Mouse (Mus musculus): ENCODE data around the gene Gcdh.
A peak's percentile ranks its signal among the peaks of the same experiment; 100 is the strongest.
"Not testable (repeated sequence)": the region's sequence is repeated elsewhere in the genome, so short reads cannot be mapped to it uniquely, and the experiment has no call there.

Gene Gcdh

DNA sequence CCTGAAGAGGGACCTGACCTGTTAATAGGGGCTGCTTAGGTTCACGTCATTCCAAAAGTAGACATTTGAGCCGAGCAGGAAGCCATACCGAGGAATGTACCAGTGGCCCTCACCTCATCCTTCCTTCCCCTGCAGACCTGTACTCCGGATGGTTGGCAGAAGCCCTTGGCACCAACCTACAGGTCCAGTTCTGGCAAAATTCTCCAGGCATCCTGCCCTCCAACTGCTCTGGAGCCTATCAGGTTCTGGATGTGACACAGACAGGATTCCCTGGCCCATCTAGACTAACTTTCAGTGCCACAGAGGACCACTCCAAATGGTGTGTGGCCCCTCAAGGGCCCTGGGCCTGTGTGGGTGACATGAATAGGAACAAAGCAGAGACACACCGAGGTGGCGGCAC, 16.8 kb upstream of the Gcdh start:
- no peak for ATAC-seq (ENCODE audit: low TSS enrichment)

DNA sequence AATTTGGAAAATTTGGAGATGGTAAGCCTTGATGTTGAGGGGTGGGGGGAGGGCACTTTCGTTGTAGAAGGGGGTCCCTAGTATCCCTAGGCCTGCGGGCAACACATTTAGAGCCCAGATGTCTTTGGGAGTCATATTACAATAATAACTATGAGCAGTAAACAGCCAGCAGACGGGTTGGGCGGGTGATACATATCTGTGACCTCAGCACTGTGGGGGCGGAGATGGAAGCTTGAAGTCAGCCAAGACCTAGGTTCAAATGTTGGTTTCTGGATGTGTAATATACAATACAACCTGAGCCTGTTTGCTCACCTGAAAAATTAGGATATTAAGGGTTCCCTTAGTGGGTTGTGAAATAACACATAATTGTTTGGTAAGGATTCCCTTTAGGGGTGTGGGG, 16.2 kb upstream of the Gcdh start:
- ATAC-seq (ENCODE audit: low TSS enrichment) = no peak

DNA sequence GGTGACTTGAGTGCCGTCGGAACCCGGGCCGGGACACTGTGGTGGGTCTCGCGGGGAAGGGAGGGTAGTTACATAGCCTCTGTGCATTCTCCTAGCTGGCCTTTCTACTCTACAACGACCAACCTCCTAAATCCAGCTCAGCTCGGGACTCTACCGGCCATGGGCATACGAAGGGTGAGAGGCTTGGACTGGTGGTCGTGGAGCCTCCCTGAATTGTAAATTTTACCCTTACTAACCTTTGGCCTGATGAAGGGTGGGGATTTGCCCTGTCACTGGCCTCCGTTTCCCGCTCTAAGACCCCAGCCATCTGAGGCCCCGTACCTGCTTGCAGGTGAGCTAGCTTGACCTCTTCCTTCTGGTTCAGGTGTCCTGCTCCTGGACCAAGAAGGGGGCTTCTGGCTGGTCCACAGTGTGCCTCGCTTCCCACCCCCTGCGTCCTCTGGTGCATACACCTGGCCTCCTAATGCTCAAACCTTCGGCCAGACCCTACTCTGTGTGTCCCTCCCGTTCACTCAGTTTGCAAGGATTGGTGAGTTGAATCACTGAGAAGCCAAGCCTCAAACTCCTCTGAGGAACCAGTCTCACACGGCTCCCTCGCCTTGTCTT, 15.5 kb upstream of the Gcdh start:
- ATAC-seq (ENCODE audit: low TSS enrichment) = 0 out of 2 replicates have a peak, but pooled peaks have one; percentile 1

DNA sequence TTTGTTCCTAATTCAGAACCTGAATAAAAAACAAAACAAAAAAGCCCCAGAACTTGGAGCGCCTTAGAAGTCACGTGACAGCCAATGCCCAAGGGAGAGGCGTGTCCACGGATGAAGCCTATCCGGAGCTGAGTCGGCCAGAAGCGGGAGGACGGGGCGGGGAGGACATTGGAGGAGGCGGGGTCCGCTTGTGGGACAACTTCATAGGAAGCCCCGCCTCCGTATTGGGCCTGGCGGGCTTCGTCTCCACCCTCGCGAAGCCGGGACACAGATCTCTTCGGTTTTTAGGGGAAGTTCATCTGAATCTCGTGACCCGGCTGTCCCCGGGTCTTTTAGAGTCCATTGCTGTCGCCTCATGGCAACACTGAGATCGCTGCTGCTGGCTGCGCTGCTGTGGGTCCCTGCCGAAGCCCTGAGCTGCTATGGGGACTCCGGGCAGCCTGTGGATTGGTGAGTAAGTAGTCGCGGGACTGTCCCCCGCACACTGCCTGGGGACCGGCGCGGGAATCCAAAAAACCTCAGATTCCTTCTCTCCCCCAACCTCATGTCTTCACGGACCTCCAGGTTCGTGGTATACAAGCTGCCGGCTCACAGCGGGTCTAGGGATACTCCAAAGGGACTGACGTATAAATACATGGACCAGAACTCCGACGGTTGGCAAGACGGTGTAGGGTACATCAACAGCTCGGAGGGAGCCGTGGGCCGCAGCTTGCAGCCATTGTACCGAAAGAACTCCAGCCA, 14.9 kb upstream of the Gcdh start, which contains the start of gene Dnase2a:
Gene Dnase2a (plus strand): TSS at position 140 of the 741 bp plus-strand sequence.
- ATAC-seq (ENCODE audit: low TSS enrichment) = peak; percentile 64

GRCm38 (mm10) chr8:84907979-84908378, 14.3 kb upstream of the Gcdh start:
- ATAC-seq (ENCODE audit: low TSS enrichment) = not testable (repeated sequence)

GRCm38 (mm10) chr8:84907493-84907892, 13.8 kb upstream of the Gcdh start:
- ATAC-seq (ENCODE audit: low TSS enrichment) = no peak

DNA sequence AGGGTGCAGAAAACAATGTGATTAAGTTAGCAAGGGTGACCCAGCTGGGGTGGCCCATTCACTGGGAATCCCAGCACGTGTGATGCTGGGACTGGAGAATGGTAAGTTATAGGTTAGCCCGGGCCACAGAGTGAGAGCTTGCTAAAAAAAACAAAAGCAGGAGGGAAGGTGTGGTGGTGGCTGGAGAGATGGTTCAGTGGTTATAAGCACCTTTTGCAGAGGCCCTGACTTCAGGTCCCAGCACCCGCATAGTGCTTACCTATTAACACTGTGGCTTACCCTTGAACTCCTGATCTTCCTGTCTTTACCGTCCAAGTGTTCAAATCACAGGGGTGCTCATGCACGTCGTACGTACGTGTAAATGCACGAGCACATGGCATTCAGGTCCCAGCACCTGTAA, 13.3 kb upstream of the Gcdh start:
- no peak for ATAC-seq (ENCODE audit: low TSS enrichment)

GRCm38 (mm10) chr8:84904351-84904750, 10.6 kb upstream of the Gcdh start:
- ATAC-seq (ENCODE audit: low TSS enrichment) = no peak

DNA sequence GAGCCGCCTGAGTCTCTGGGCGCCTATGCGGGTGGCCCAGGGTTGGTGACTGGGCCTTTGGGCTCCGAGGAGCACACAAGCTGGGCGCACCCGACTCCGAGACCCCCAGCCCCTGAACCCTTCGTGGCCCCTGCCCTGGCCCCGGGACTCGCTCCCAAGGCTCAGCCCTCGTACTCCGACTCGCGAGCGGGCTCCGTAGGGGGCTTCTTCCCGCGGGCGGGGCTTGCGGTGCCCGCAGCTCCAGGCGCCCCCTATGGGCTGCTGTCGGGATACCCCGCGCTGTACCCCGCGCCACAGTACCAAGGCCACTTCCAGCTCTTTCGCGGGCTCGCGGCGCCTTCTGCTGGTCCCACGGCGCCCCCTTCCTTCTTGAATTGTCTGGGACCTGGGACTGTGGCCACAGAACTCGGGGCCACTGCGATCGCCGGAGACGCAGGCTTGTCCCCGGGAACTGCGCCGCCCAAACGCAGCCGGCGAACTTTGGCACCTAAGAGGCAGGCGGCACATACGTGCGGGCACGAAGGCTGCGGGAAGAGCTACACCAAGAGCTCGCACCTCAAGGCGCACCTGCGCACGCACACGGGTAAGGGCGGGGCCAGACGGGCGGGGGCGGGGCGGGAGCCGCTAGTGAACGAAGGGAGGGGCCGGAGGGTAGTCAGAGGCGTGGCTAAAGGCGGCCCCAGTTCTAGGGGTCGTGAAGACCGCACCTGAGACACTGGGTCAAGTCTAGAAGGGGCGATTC, 9.4 kb upstream of the Gcdh start:
- peak; percentile 90 for ATAC-seq (ENCODE audit: low TSS enrichment)

DNA sequence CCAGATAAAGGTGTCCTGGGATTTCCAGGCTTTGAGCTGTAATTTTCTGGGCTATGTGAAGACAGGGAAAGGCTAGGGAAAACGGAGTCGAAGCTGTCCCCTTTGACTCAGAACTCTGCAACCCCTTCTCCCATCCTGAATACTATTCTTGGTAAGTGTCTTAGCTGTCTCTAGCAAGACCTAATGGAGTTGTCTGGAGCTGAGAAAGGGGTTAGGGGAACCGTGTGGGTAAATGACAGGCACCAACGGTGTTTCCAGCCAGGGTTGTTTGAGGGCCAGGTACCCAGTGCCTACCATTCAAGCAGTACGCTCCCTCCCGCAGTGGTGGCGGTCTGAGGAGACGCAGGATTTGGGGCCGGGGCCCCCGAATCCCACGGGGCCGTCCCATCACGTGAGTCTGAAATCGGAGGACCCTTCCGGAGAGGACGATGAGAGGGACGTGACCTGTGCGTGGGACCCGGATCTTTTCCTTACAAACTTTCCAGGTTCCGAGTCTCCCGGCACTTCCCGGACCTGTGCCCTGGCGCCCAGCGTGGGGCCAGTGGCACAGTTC, 8.7 kb upstream of the Gcdh start:
- no peak for ATAC-seq (ENCODE audit: low TSS enrichment)

DNA sequence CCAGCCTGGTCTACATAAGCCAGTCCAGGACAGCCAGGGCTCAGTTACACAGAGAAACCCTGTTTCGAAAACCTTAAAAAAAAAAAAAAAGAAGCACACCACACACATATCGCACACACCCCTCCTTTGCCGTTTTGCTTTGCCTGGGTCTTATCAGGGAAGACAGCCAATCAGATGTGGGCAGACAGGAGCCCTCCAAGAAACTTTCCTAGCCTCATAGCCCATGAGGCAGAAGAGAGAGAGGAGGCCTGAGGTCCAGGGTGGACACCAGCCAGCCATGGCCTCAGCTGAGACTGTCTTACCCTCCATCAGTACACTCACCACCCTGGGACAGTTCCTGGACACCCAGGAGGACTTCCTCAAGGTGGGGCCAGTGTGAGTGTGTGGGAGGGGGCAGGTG, 8.0 kb upstream of the Gcdh start, which contains the start of gene Klf1:
Gene Klf1 (plus strand): TSS at position 177 of the 400 bp plus-strand sequence.
- no peak for ATAC-seq (ENCODE audit: low TSS enrichment)

DNA sequence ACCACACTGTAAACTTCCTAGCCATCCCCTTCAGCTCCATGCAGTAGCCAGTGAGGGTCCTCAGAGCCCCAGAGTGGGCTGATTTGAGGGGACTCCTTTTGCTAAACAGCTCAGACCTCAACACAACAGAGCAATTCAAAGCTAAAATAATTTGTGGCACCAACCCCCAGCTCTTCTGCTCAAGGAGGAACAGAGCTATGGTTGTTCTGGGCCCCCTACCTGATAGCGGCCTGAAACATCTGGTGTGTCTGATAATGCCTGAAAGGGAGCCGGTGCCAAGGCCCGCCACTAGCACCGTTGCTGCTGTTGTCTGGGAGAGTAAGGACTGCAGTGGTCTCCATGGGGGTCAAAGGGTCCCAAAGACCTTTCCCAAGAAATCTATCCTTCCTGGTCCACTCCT, 7.3 kb upstream of the Gcdh start:
- no peak for ATAC-seq (ENCODE audit: low TSS enrichment)

DNA sequence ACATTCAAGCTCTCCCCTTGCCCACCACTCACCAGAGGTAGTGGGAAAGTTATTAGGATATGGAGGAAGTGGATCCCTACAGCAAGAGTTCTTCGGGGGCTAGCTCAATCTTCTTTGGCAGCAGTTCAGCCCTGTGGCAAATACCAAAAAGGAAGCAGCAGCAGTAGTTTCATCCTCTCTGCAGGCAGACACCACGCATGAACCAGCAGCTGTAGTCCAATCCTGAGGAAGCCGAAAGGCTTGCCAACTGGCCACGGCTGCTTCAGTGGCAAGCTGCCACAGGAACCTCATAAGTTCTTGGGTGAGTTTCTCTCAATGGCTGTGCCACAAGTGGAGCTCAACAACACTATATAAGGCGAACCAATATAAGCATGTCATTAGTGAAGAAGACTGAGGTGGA, 2.2 kb upstream of the Gcdh start:
- ATAC-seq (ENCODE audit: low TSS enrichment) = no peak

DNA sequence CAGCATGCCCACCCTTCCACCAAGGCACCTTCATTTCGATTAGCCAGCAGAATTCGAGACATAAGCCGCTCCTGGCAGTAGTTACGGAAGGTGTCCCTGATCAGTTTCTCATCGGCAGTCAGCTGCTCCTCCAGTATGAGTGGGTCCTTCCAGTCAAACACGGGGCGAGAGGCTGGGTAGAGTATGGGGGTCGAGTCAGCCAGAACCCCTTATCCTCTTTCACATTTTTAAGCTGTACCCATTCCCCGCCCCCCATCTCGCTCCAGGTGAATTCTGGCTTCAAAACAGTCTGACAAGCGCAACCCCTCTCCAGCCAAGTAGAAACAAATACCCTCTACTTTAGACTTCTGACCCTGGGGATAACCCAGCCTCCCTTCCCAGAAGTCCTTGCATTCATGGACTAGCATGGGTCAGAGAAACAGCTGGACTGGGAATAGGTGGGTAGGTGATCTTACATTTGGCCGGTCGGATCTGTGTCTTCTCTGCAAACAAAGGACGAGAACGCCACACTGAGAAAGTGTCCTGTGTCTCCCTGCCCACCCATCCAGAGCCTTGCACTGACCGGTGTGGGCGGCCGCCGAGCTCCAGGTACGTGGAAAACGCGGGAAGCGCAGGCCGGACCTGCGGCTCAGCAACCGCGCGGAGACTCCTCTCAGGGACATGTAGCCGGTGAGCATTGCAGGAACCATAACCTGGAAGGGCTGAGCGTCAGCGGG, 570 bp downstream of the Gcdh start:
- no peak for ATAC-seq (ENCODE audit: low TSS enrichment)

DNA sequence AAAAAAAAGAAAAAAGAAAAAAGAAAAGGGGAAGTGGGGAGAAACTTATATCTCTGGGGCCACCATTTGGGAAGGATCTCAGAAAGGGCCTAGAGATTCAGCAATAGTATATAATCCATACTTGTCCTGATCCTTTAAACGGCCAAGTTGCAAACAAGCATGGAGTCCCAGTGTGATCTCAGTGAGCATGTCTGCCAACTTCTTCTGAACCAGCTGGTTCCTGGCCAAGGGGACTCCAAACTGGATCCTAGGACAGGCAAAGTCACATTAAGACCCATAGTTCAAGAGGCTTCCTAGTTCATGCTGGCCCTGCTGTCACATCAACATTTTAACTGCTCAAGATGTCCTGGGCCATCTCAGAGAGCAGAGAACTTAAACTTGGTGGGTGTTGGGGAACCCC, 4.6 kb downstream of the Gcdh start:
- ATAC-seq (ENCODE audit: low TSS enrichment) = no peak

- no peak for ATAC-seq (ENCODE audit: low TSS enrichment)
Observed at GRCm38 (mm10) chr8:84888280-84888679, 5.4 kb downstream of the Gcdh start.

DNA sequence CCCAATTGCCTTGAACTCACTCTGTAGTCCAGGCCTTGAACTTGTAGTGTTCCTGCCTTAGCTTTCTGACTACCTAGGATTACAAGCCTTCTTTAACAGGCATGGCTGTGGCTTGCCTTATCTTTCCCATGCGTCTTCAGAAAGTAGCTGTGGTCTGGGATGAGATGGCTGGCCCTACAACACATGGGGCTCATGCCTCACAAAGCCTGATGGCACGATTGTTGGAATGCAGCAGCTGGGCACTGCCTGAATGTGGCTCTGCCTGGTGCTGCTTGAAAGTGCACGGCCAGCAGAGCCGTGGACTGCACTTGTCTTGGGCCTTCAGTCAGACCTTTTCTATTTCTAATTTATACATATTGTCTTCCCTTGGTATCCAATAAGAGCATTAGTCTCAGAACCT, 9.0 kb downstream of the Gcdh start:
- no peak for ATAC-seq (ENCODE audit: low TSS enrichment)

- ATAC-seq (ENCODE audit: low TSS enrichment) = no peak
Observed at GRCm38 (mm10) chr8:84878915-84879314, 14.8 kb downstream of the Gcdh start.

DNA sequence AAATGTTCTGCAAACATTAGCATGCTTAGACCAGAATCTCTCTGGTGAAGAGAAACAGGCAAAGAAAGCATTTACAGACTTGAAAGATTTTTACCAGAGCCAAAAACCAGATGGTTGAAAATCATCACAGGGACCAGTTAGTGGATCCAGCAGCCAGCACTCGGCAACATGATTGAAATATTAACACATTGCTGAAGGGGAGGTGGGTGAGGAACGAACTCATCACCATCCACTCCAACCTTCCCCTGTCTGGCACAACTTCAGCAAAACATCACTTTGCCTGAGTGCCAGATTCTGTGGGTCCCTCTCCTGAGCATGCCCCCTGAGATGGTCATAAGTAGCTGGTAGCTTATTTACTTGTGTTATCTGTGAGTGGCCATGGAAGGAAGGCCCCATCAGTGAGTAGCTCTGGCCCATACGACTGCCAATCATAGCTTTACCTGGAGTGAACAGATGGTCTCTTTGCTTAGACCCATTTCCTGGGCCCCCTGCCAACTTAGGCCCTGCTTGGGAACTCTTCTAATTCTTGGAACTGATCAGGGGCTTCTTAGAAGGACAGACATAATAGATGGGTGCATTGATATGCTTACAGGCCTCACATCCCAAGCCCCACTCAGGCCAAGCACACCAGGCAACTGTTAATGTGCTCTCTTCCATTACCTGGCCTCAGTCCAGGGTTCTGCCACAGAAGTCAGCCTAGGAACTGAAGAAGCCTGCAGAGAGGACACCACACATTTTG, 16.3 kb downstream of the Gcdh start:
- ATAC-seq (ENCODE audit: low TSS enrichment) = no peak

- ATAC-seq (ENCODE audit: low TSS enrichment) = no peak
Observed at GRCm38 (mm10) chr8:84874339-84874738, 19.4 kb downstream of the Gcdh start.

DNA sequence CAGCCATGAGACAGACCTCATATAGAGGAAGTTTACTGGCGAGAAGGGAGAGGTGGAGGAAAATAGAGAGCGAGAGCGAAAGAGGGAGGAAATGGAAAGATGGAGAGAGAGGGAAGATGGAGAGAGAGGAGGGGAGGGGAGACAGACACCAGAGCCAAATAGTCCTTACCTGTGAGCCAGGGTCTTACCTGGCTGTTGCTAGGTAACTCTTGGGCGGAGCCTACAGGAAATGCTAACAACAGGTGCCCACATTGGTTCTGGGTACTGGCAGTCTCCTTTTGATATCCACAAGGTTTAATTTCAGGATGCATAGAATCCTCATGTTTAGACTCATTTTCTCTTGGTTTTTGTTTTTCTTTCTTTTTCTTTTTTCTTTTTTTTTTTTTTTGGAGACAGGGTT, 20.7 kb downstream of the Gcdh start:
- no peak for ATAC-seq (ENCODE audit: low TSS enrichment)
